Mouse (Mus musculus): Measurements from ENCODE around the gene Mapk8ip3. TPM values are rescaled to one million over a fixed set of nuclear protein-coding genes. Genes with fewer than 3 reads are reported as not detected.

Mapk8ip3 gene
- total RNA-seq, 1 experiment from 2014 or later: 177 TPM

DNA sequence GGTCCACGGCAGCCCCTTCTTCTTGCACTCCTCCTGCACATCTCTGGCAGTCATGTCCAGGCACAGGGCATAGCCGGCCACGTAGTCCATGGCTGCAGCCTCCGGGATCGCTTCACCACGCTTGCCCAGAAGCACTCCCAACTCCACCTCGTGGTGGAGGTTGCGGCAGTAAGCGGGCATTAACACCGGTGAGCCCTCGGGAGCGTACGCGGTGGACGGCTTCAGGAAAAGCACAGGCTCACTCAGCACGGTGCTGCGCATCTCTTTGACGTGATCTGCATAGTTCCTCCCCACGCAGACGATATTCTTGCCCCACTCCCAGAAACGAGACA is 87.1 kb downstream of the Mapk8ip3 start:
- no peak for DNase-seq

DNA sequence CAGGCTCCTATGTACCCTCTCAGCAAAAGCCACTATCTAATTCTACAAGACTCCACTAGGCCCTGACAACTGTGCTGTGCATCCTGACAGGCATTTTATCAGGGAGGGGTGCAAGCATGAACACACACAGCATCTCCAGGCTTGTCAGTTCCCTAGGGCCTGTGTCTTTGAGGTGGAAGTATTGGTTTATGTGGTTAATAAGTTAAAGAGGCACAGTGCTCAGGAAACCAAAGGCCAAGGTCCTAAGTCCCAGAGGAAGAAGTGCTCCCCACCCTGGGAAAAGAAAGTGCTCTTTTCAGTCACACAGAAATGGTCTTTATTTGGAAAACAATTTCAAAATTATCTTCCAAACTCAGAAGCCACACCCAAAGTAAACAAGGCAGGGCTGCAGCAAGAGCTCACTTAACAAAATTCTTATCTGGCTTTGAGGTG is 88.2 kb downstream of the Mapk8ip3 start:
- DNase-seq: no peak

DNA sequence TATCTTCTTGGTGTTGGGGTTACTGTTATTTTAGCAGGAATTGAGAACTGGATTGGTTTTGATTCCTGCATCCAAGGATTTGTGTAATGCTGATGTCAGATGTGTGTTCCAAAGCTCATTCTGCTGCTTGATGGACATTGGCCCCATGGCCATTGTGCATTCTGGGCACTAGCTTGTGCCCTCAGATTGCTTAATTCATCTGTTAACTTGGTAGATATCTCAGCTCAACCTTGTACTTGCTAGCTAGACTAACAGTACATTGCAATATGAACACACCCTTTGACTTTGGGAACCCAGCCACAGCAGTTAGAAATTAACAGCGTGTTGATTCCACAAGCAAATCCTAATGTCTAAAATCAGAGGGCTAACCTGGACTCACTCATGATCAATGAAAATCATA is 89.4 kb downstream of the Mapk8ip3 start:
- no peak for DNase-seq

DNA sequence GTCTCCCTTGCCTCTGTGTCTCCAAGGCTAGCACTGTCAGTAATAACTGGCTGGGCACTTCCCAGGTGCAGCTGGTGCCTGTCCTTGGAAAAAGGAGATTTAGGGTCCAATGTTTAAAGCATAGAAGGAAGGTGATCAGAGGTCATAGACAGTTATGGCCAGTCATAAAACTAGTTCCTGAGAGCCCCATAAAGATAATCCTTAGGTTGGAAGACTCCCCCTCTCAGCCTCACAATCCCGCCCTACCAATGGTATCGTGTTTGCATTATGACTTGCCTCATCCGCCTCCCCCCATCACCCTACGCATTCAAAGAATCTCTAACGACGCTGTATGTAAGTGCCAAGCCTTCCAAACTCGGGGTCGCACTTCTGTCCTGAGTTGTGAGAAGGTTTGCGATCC is 92.3 kb downstream of the Mapk8ip3 start:
- no peak for DNase-seq

DNA sequence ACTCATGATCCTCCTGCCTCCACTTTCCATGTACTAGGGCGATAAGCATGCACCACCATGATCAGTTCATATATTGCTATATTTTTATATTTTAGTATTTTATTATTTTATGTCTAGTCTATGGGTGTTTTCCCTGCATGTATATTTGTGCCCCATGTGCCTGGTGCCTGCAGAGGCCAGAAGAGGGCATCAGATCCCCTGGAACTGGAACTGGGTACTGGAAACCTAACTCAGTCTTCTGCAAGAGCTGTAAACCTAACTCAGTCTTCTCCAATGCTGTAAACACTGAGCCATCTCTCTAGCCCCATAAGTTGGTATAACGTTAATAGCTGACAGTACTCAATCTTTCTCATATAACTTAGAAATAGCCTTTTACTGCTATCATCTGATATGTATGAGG is 94.1 kb downstream of the Mapk8ip3 start:
- DNase-seq: no peak

Other genes starting within 250 kb of the Mapk8ip3 start
- gene Syngr3, start 247.0 kb downstream of the Mapk8ip3 start, total RNA-seq (2021): 1.2 and 2.1 TPM in 2 replicates
- 30.5 and 33.5 TPM in 2 replicates for gene Gfer, start 240.8 kb downstream of the Mapk8ip3 start, total RNA-seq (2021)
- 4.5 and 6.5 TPM in 2 replicates for gene Noxo1, start 240.7 kb downstream of the Mapk8ip3 start, total RNA-seq (2021)
- 33.3 and 39.6 TPM in 2 replicates for gene Tbl3, start 229.3 kb downstream of the Mapk8ip3 start, total RNA-seq (2021)
- gene Rnf151, start 218.9 kb downstream of the Mapk8ip3 start, total RNA-seq (2021): 0.27 and 0.81 TPM in 2 replicates
- gene Rps2, start 218.9 kb downstream of the Mapk8ip3 start, total RNA-seq (2021): 579 and 669 TPM in 2 replicates
- gene Ndufb10, start 212.5 kb downstream of the Mapk8ip3 start, total RNA-seq (2021): 230 and 272 TPM in 2 replicates
- gene Rpl3l, start 209.2 kb downstream of the Mapk8ip3 start, total RNA-seq (2021): 0.24 TPM in 1 of 2 replicates, not detected in the other
- 87.5 and 89.3 TPM in 2 replicates for gene Msrb1, start 200.3 kb downstream of the Mapk8ip3 start, total RNA-seq (2021)
- gene Hs3st6, start 184.0 kb downstream of the Mapk8ip3 start, total RNA-seq (2021): 2.8 and 3.0 TPM in 2 replicates
- 0.76 and 1.7 TPM in 2 replicates for gene Meiob, start 132.7 kb downstream of the Mapk8ip3 start, total RNA-seq (2021)
- 88.2 and 124 TPM in 2 replicates for gene Hagh, start 96.8 kb downstream of the Mapk8ip3 start, total RNA-seq (2021)
- 34.6 and 35.5 TPM in 2 replicates for gene Fahd1, start 86.6 kb downstream of the Mapk8ip3 start, total RNA-seq (2021)
- 1.5 and 3.0 TPM in 2 replicates for gene Igfals, start 71.0 kb downstream of the Mapk8ip3 start, total RNA-seq (2021)
- 55.1 and 55.9 TPM in 2 replicates for gene Nubp2, start 50.6 kb downstream of the Mapk8ip3 start, total RNA-seq (2021)
- gene Spsb3, start 50.3 kb downstream of the Mapk8ip3 start, total RNA-seq (2021): 29.2 and 30.9 TPM in 2 replicates
- gene Eme2, start 41.9 kb downstream of the Mapk8ip3 start, total RNA-seq (2021): 54.0 and 69.2 TPM in 2 replicates
- 147 and 189 TPM in 2 replicates for gene Mrps34, start 41.9 kb downstream of the Mapk8ip3 start, total RNA-seq (2021)
- gene Nme3, start 40.5 kb downstream of the Mapk8ip3 start, total RNA-seq (2021): 85.2 and 112 TPM in 2 replicates
- gene Jpt2, start 23.7 kb upstream of the Mapk8ip3 start, total RNA-seq (2021): 27.0 and 33.1 TPM in 2 replicates
- gene Cramp1l, start 78.8 kb upstream of the Mapk8ip3 start, total RNA-seq (2021): 25.9 and 26.7 TPM in 2 replicates
- gene Ift140, start 79.1 kb upstream of the Mapk8ip3 start, total RNA-seq (2021): 36.3 and 45.4 TPM in 2 replicates
- gene Tmem204, start 146.6 kb upstream of the Mapk8ip3 start, total RNA-seq (2021): 27.7 and 31.5 TPM in 2 replicates
- 26.3 and 27.2 TPM in 2 replicates for gene Telo2, start 179.0 kb upstream of the Mapk8ip3 start, total RNA-seq (2021)
- gene Ptx4, start 183.8 kb upstream of the Mapk8ip3 start, total RNA-seq (2021): not detected in 2 replicates
- 28.9 and 42.3 TPM in 2 replicates for gene Clcn7, start 196.4 kb upstream of the Mapk8ip3 start, total RNA-seq (2021)
- gene Ccdc154, start 225.5 kb upstream of the Mapk8ip3 start, total RNA-seq (2021): 0.15 TPM in 1 of 2 replicates, not detected in the other
- 0.49 TPM in 1 of 2 replicates, not detected in the other for gene Gm38655, start 238.5 kb upstream of the Mapk8ip3 start, total RNA-seq (2021)
- 19.5 and 20.4 TPM in 2 replicates for gene BC003965, start 247.6 kb upstream of the Mapk8ip3 start, total RNA-seq (2021)